Mouse (Mus musculus) intestine, postnatal 0 days (tissue): ENCODE measurements around the gene Tirap. TPM values are rescaled to one million over a fixed set of nuclear protein-coding genes. Genes with fewer than 3 reads are reported as not detected.

ENCODE experiments used
- ATAC-seq: fragments of 200-750 bp; cut with Nextera tagmentation; 2 replicates; pipeline ENCODE4 v1.8.0; 2017; ENCODE audit warnings: mild to moderate bottlenecking, moderate TSS enrichment, moderate library complexity
- H3K27ac ChIP-seq: fragments of 300-500 bp; sonication (generic); 2 replicates; pipeline ENCODE4 v1.5.1; 2014; ENCODE audit warnings: mild to moderate bottlenecking, low read depth, low read length, moderate library complexity
- H3K27me3 ChIP-seq: fragments of 300-500 bp; sonication (generic); replicated peaks from 2 replicates; pipeline ENCODE4 v1.6.1; 2014; ENCODE audit warnings: low read length, mixed read lengths; ENCODE audit not compliant: control insufficient read depth, insufficient read depth
- H3K36me3 ChIP-seq: fragments of 300-500 bp; sonication (generic); 2 replicates; pipeline ENCODE4 v1.6.1; 2014; ENCODE audit warnings: mild to moderate bottlenecking, moderate library complexity; ENCODE audit not compliant: control insufficient read depth, insufficient read depth
- H3K4me1 ChIP-seq: fragments of 300-500 bp; sonication (generic); replicated peaks from 2 replicates; pipeline ENCODE4 v1.6.1; 2014; ENCODE audit warnings: antibody characterized with exemption, low read length, mixed read lengths; ENCODE audit not compliant: control insufficient read depth, insufficient read depth
- H3K4me2 ChIP-seq: fragments of 300-500 bp; sonication (generic); replicated peaks from 2 replicates; pipeline ENCODE4 v1.6.1; 2014; ENCODE audit warnings: low read depth, mild to moderate bottlenecking, moderate library complexity
- H3K4me3 ChIP-seq: fragments of 300-500 bp; sonication (generic); 2 replicates; pipeline ENCODE4 v1.5.1; 2014; ENCODE audit warnings: low read depth, low read length
- H3K9ac ChIP-seq: fragments of 300-500 bp; sonication (generic); 2 replicates; pipeline ENCODE4 v1.6.1; 2014; ENCODE audit warnings: mild to moderate bottlenecking, low read depth, low read length
- H3K9me3 ChIP-seq: fragments of 300-500 bp; sonication (generic); 2 replicates; pipeline ENCODE4 v1.6.1; 2016; ENCODE audit warnings: mixed run types; ENCODE audit not compliant: control insufficient read depth
- CTCF ChIP-seq: sonication (generic); IDR thresholded peaks from 2 replicates; pipeline ENCODE4 v1.5.1; 2016; ENCODE audit warnings: low read depth, mild to moderate bottlenecking, control low read depth, antibody characterized with exemption, moderate library complexity
- WGBS: fragments of 180-500 bp; shearing (Covaris S2); extraction: QIAGEN DNeasy Blood & Tissue Kit; methylation state at CpG from one replicate; pipeline ENCODE4 v1.1.7; 2014; 5-methylcytosine and 5-hydroxymethylcytosine counted together
- polyA plus RNA-seq: library from polyadenylated mRNA; unstranded; fragments of >200 nt; fragmentation: Nextera tagmentation; extraction: Ambion mirVana; gene quantifications from 2 replicates; pipeline ENCODE4 v1.2.1, GENCODE M21; 2015

Gene Tirap
- 9.7 and 10.0 TPM in 2 replicates for polyA plus RNA-seq

- Histone ChIP-seq H3K4me3 (peak within 1 kb of the TSS; percentile 77), H3K9me3 (no peaks in the 10 kb centered on the region), H3K9ac (peak within 1 kb of the TSS; percentile 76), H3K27ac (peak within 1 kb of the TSS; percentile 76), H3K4me2 (peak within 1 kb of the TSS; percentile 92), H3K4me1 (no peaks in the 10 kb centered on the region), H3K36me3 (peaks cover 6% of the 10 kb centered on the region), H3K27me3 (no peaks in the 10 kb centered on the region)
- TF ChIP-seq CTCF, result peak; percentile 94
- ATAC-seq, result peak; percentile 93
- under 1% methylated on average over 27 of the region's 44 CpGs for WGBS
These were observed at the start of gene Tirap, which contains the start of gene Srpr for GRCm38 (mm10) chr9:35199772-35200471. Gene Tirap, minus strand, starts transcription at chr9:35200291. Gene Srpr, plus strand, starts transcription at chr9:35200175.

- no peak for ATAC-seq
- Histone ChIP-seq H3K27ac (no peak overlapping the region), H3K4me1 (no peaks in the 10 kb centered on the region), H3K9ac (no peak overlapping the region), H3K9me3 (no peaks in the 10 kb centered on the region), H3K27me3 (no peaks in the 10 kb centered on the region), H3K36me3 (no peaks in the 10 kb centered on the region), H3K4me3 (no peak overlapping the region), H3K4me2 (no peak overlapping the region)
- no peak for TF ChIP-seq CTCF
These were observed 49.4 kb upstream of the Tirap start for GRCm38 (mm10) chr9:35249476-35249875.

- Histone ChIP-seq H3K27me3 (no peaks in the 10 kb centered on the region), H3K4me2 (no peak overlapping the region), H3K9ac (no peak overlapping the region), H3K36me3 (no peaks in the 10 kb centered on the region), H3K4me1 (no peaks in the 10 kb centered on the region), H3K4me3 (no peak overlapping the region), H3K27ac (no peak overlapping the region), H3K9me3 (no peaks in the 10 kb centered on the region)
- WGBS, result 89% methylated on average over 2 of the region's 2 CpGs
- ATAC-seq, result no peak
- no peak for TF ChIP-seq CTCF
These were observed 47.3 kb upstream of the Tirap start for GRCm38 (mm10) chr9:35247405-35247804.

- H3K27ac ChIP-seq, result no peak overlapping the region
- H3K9me3 ChIP-seq, result no peaks in the 10 kb centered on the region
- no peak overlapping the region for H3K9ac ChIP-seq
- H3K4me1 ChIP-seq, result no peaks in the 10 kb centered on the region
- TF ChIP-seq CTCF, result peak; percentile 40
- H3K36me3 ChIP-seq, result peaks cover 8% of the 10 kb centered on the region; the same call in 1 of the 2 replicates
- no peak for ATAC-seq
- no peaks in the 10 kb centered on the region for H3K27me3 ChIP-seq
- H3K4me2 ChIP-seq, result no peak overlapping the region
- 69% methylated on average over 1 of the region's 1 CpGs for WGBS
- H3K4me3 ChIP-seq, result no peak overlapping the region
These were observed 39.6 kb upstream of the Tirap start for GRCm38 (mm10) chr9:35239734-35240133.

GRCm38 (mm10) chr9:35238915-35239571, 39.0 kb upstream of the Tirap start:
- no peaks in the 10 kb centered on the region for H3K27me3 ChIP-seq
- no peak overlapping the region for H3K4me3 ChIP-seq
- no peak overlapping the region for H3K4me2 ChIP-seq
- no peak overlapping the region for H3K27ac ChIP-seq
- no peaks in the 10 kb centered on the region for H3K9me3 ChIP-seq
- TF ChIP-seq CTCF, result no peak
- H3K9ac ChIP-seq, result no peak overlapping the region
- WGBS, result 68% methylated on average over 6 of the region's 6 CpGs
- no peak for ATAC-seq
- peaks cover 15% of the 10 kb centered on the region for H3K36me3 ChIP-seq
- no peaks in the 10 kb centered on the region for H3K4me1 ChIP-seq

GRCm38 (mm10) chr9:35238371-35238770, 38.3 kb upstream of the Tirap start:
- H3K9ac ChIP-seq, result no peak overlapping the region
- ATAC-seq, result no peak
- no peak overlapping the region for H3K4me3 ChIP-seq
- no peak overlapping the region for H3K4me2 ChIP-seq
- H3K36me3 ChIP-seq, result peaks cover 20% of the 10 kb centered on the region
- no peaks in the 10 kb centered on the region for H3K4me1 ChIP-seq
- H3K27me3 ChIP-seq, result no peaks in the 10 kb centered on the region
- no peak for TF ChIP-seq CTCF
- no peak overlapping the region for H3K27ac ChIP-seq
- WGBS, result 93% methylated on average over 1 of the region's 1 CpGs
- H3K9me3 ChIP-seq, result no peaks in the 10 kb centered on the region
